ENCODE assay signal across 23 mouse cellular contexts in genomic region chr3:80056636-80057350, GRCm38 (mm10).
A peak's percentile ranks its signal among the peaks of the same experiment; 100 is the strongest.
DNase-seq lines count a peak whose midpoint lies in the region; ATAC-seq and TF ChIP-seq lines count a peak whose summit lies in the region.
"Had no signal": no experiment of that assay in that cellular context is flagged by ENCODE, and none has a peak within 500 bp of the region (broad histone marks: within the 10 kb centered on the region; RNA-seq: fewer than 3 reads in every experiment).

No protein-coding gene starts in this region.

- ATAC-seq in heart, embryonic 12.5 days (ENCODE audit: insufficient number of reproducible peaks, low FRiP score) = no peak
- ATAC-seq in liver, embryonic 12.5 days = no peak
- ATAC-seq in liver, embryonic 11.5 days (replicated peaks; ENCODE audit: low FRiP score) = no peak
- ATAC-seq in liver, postnatal 0 days = no peak
- ATAC-seq: activated CD4-positive, CD25-positive, alpha-beta regulatory T cell, adult 4 months; forebrain, embryonic 16.5 days; intestine, embryonic 15.5 days; midbrain, embryonic 13.5 days had no signal

- no peak for DNase-seq in heart, adult 9 months (ENCODE audit: low spot score in 2 of 2)
- no peak for DNase-seq in liver, embryonic 11.5 days (ENCODE audit: low spot score)
- DNase-seq in 3T3-L1 (ENCODE audit: low read depth, low spot score) = peak; percentile 53
- no peak for DNase-seq in liver, postnatal 0 days
- no peak for DNase-seq in ovary, adult 18-20 months (ENCODE audit: low spot score)
- no peak for DNase-seq in frontal cortex, postnatal 10 days (ENCODE audit: low spot score in 2 of 2)
- DNase-seq: adrenal gland, postnatal 14 days; B cell, adult 2 months; cerebellum, adult 11-12 months; kidney, postnatal 25 days; layer of hippocampus, adult 9-11 months; right cerebral cortex, postnatal 4 days; thymus, adult 2 months had no signal

- TF ChIP-seq CTCF in liver, postnatal 0 days (IDR thresholded peaks at IDR 0.05; ENCODE audit: low read depth) = no peak

- no peak for TF ChIP-seq EP300 in liver, postnatal 0 days (IDR thresholded peaks at IDR 0.05; ENCODE audit: low read depth)

- H3K27ac ChIP-seq in heart, embryonic 12.5 days (ENCODE audit: poor library complexity, severe bottlenecking) = 0 out of 2 replicates have a peak overlapping the region, but pooled peaks have one; percentile 40
- no peak overlapping the region for H3K27ac ChIP-seq in liver, embryonic 12.5 days
- no peak overlapping the region for H3K27ac ChIP-seq in liver, embryonic 11.5 days (ENCODE audit: low read depth, low read length)
- no peak overlapping the region for H3K27ac ChIP-seq in liver, postnatal 0 days (ENCODE audit: low read depth)
- H3K27ac ChIP-seq: hindbrain, embryonic 13.5 days; intestine, embryonic 15.5 days; limb, embryonic 13.5 days; midbrain, embryonic 13.5 days; neural tube, embryonic 15.5 days had no signal

- no peak overlapping the region for H3K4me3 ChIP-seq in heart, embryonic 12.5 days
- no peak overlapping the region for H3K4me3 ChIP-seq in liver, embryonic 12.5 days
- H3K4me3 ChIP-seq in liver, embryonic 11.5 days (ENCODE audit: low read depth, low read length) = no peak overlapping the region
- no peak overlapping the region for H3K4me3 ChIP-seq in liver, postnatal 0 days (ENCODE audit: low read depth, low read length)
- H3K4me3 ChIP-seq: hindbrain, embryonic 13.5 days; intestine, embryonic 15.5 days; limb, embryonic 13.5 days; midbrain, embryonic 13.5 days; myocyte; neural tube, embryonic 15.5 days had no signal

- H3K36me3 ChIP-seq in heart, embryonic 12.5 days = no peaks in the 10 kb centered on the region
- H3K36me3 ChIP-seq in liver, embryonic 12.5 days = no peaks in the 10 kb centered on the region
- no peaks in the 10 kb centered on the region for H3K36me3 ChIP-seq in liver, embryonic 11.5 days (ENCODE audit: control insufficient read depth, insufficient read depth, low read length)
- H3K36me3 ChIP-seq in liver, postnatal 0 days (replicated peaks; ENCODE audit: insufficient read depth, low read length) = no peaks in the 10 kb centered on the region
- H3K36me3 ChIP-seq: hindbrain, embryonic 13.5 days; intestine, embryonic 15.5 days; limb, embryonic 13.5 days; midbrain, embryonic 13.5 days; neural tube, embryonic 15.5 days had no signal

- H3K9ac ChIP-seq in heart, embryonic 12.5 days = no peak overlapping the region
- H3K9ac ChIP-seq in liver, embryonic 12.5 days = no peak overlapping the region
- H3K9ac ChIP-seq in liver, embryonic 11.5 days (ENCODE audit: low read depth, low read length) = no peak overlapping the region
- H3K9ac ChIP-seq in liver, postnatal 0 days (replicated peaks) = no peak overlapping the region
- H3K9ac ChIP-seq: hindbrain, embryonic 13.5 days; intestine, embryonic 15.5 days; limb, embryonic 13.5 days; midbrain, embryonic 13.5 days; neural tube, embryonic 15.5 days had no signal

- H3K27me3 ChIP-seq in heart, embryonic 12.5 days (replicated peaks) = no peaks in the 10 kb centered on the region
- H3K27me3 ChIP-seq in liver, embryonic 12.5 days (replicated peaks) = no peaks in the 10 kb centered on the region
- no peaks in the 10 kb centered on the region for H3K27me3 ChIP-seq in liver, embryonic 11.5 days (replicated peaks; ENCODE audit: control insufficient read depth, insufficient read depth, low read length)
- no peaks in the 10 kb centered on the region for H3K27me3 ChIP-seq in liver, postnatal 0 days (ENCODE audit: insufficient read depth, low read length)
- H3K27me3 ChIP-seq: hindbrain, embryonic 13.5 days; intestine, embryonic 15.5 days; limb, embryonic 13.5 days; midbrain, embryonic 13.5 days; neural tube, embryonic 15.5 days had no signal

- H3K9me3 ChIP-seq in heart, embryonic 12.5 days (replicated peaks) = no peaks in the 10 kb centered on the region
- H3K9me3 ChIP-seq in liver, embryonic 12.5 days (replicated peaks) = no peaks in the 10 kb centered on the region
- H3K9me3 ChIP-seq in liver, embryonic 11.5 days (ENCODE audit: control insufficient read depth, low read length) = no peaks in the 10 kb centered on the region
- no peaks in the 10 kb centered on the region for H3K9me3 ChIP-seq in liver, postnatal 0 days (ENCODE audit: low read length)
- H3K9me3 ChIP-seq: hindbrain, embryonic 13.5 days; intestine, embryonic 15.5 days; limb, embryonic 13.5 days; midbrain, embryonic 13.5 days; neural tube, embryonic 15.5 days had no signal

- H3K4me2 ChIP-seq in heart, embryonic 12.5 days = no peak overlapping the region
- H3K4me2 ChIP-seq in liver, embryonic 12.5 days = 0 out of 2 replicates have a peak overlapping the region, but pooled peaks have one; percentile 13
- H3K4me2 ChIP-seq in liver, embryonic 11.5 days = no peak overlapping the region
- H3K4me2 ChIP-seq in liver, postnatal 0 days (ENCODE audit: low read depth, low read length) = 0 out of 2 replicates have a peak overlapping the region, but pooled peaks have one; percentile 10
- H3K4me2 ChIP-seq: hindbrain, embryonic 13.5 days; intestine, embryonic 15.5 days; limb, embryonic 13.5 days; midbrain, embryonic 13.5 days; neural tube, embryonic 15.5 days had no signal

- 65% methylated on average over 6 of the region's 6 CpGs for WGBS in heart, embryonic 12.5 days
- 62% methylated on average over 6 of the region's 6 CpGs for WGBS in liver, embryonic 12.5 days (ENCODE audit: insufficient replicate concordance)
- WGBS in liver, embryonic 11.5 days = 71% methylated on average over 6 of the region's 6 CpGs
- 55% methylated on average over 6 of the region's 6 CpGs for WGBS in liver, postnatal 0 days (ENCODE audit: insufficient replicate concordance)

- peaks cover 14% of the 10 kb centered on the region for H3K4me1 ChIP-seq in heart, embryonic 12.5 days (replicated peaks)
- H3K4me1 ChIP-seq in liver, embryonic 12.5 days = peaks cover 17% of the 10 kb centered on the region
- peaks cover 9% of the 10 kb centered on the region for H3K4me1 ChIP-seq in liver, embryonic 11.5 days (replicated peaks; ENCODE audit: control insufficient read depth, insufficient read depth, low read length)
- peaks cover 5% of the 10 kb centered on the region for H3K4me1 ChIP-seq in liver, postnatal 0 days (ENCODE audit: insufficient read depth)
- H3K4me1 ChIP-seq: hindbrain, embryonic 13.5 days; intestine, embryonic 15.5 days; limb, embryonic 13.5 days; midbrain, embryonic 13.5 days; neural tube, embryonic 15.5 days had no signal

Comparison
In these comparisons a context has a peak if more than half of its experiments do, and no peak if none do; other contexts are left out.
1. H3K4me2 ChIP-seq: peak in liver, embryonic 12.5 days (single experiment) and liver, postnatal 0 days (single experiment); none in heart, embryonic 12.5 days (single experiment) and liver, embryonic 11.5 days (single experiment).